Mouse (Mus musculus): ENCODE results near the gene Arl9. TPM values are rescaled to one million over a fixed set of nuclear protein-coding genes. Genes with fewer than 3 reads are reported as not detected.
"Not testable (repeated sequence)": the region's sequence is repeated elsewhere in the genome, so short reads cannot be mapped to it uniquely, and the experiment has no call there.

The Arl9 gene
- total RNA-seq, 2 experiments from 2014 or later = not detected

DNA sequence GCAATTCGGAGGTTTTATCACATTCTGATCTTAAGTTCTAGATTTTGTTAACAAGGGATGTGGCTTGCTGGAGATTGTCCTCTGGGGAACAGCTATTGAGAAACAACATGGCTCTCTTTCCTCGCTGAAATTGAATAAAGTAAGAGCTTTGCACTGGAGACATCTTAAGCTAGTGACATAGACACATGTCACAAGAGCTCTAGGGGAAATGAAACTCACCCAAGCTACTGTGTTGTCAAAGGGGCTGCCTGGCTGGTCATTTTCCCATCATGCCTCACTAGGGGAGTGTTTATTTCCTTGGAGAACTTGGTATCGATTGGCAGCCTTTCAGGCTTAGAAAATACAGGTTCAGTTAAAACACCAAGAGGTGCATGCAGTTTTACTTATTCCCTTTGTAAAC is 9.3 kb downstream of the Arl9 start:
- intact Hi-C loops (cut with DNase I) = no loop called here
- DNase-seq (ENCODE audit: low spot score) = no peak

DNA sequence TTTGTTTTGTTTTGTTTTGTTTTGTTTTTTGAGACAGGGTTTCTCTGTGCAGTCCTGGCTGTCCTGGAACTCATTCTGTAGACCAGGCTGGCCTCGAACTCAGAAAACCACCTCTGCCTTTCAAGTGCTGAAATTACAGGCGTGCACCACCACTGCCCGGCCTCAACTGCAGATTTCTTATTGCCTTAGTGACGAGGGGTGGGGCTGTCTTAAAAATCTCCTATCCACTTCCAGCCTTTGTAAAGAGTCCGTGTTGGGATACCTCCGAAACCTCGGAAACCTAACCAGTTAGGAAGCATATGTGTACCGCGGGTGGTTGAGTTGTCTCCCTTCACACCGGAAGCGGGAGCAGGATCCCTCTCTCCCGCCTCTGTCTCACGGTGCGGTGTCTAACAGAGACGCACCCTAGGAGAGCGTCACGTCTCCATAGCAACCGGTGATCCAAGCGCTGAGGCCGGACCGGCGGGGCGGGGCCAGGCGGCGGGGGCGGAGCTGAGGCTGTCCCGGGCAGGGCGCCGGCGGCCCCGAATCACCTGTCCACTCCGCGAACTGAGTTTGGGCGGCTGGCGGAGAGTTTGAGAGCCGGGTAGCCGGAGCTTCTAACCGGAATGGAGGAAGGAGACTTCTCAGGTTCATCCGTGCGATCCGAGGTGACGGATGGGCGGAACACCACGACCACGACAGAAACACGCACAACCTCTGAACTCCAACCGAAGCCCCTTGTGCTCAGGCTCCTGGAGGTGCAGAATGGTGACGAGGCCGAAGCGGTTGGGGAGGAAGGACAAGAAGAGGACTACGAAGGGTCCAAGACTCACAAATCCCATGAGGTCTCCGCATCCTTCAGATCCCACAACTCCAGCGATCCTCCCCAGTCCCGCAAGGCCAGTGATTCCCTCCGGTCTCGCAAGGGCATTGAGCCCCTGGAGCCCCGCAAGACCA is 12.0 kb downstream of the Arl9 start, which contains the start of gene Thegl:
Gene Thegl, plus strand, starts transcription at position 480 of the 939 bp plus-strand sequence.
- intact Hi-C loops (cut with DNase I) = no loop called here
- DNase-seq (ENCODE audit: low spot score) = peak; percentile 45

DNA sequence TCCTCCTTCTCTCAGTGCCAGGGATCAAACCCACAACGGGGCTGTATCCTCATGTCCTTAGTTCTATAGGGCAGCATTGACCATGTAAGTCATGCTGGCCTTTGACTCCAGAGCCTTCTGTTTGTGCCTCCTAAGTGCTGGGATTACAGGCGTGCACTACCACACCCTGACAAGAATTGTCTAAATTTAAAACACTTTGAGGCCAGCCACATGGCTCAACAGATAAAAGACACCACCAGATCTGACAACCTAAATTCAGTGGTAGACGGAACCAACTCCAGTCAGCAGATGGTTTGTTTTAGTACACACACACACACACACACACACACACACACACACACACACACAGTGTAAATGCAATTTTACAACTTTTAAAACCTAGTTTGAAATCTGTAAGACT is 24.2 kb downstream of the Arl9 start:
- intact Hi-C loops (cut with DNase I) = loop anchor here (2.0 kb wide), 1 partner anchor 191 kb away; no protein-coding TSS in a partner anchor
- no peak for DNase-seq (ENCODE audit: low spot score)

DNA sequence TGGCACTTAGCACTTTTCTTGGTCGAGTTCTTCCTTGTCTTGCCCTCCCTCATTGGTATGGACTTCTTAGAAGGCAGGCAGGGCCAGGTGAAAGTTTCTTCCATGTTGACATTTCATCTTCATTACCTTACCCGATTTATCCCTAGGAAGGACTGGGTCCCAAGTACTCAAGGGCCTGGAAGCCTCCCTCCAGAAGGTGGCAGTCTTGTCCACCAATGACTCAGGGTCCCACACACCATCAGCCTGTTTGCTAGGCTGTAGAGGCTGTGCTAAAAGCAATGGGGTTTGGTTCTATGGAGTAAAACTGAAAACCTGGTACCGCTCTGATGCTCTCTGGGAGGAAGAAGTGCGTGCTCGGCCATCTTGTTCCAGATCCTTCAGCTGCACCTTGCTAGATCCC is 25.9 kb downstream of the Arl9 start:
- intact Hi-C loops (cut with DNase I) = loop anchor here (1.0 to 2.0 kb wide), 2 partner anchors 140 to 189 kb away; no protein-coding TSS in a partner anchor
- DNase-seq (ENCODE audit: low spot score) = no peak

DNA sequence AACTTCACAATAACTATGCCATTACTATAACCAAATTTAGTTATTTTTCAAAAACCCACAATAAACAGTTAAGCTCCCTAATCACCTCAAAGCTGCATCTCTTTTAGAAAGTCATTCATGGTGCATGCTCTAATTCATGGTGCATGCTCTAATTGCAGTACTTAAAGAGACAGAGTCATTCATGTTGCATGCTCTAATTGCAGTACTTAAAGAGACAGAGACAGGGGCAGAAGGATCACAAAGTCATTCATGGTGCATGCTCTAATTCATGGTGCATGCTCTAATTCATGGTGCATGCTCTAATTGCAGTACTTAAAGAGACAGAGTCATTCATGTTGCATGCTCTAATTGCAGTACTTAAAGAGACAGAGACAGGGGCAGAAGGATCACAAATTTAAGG is 31.2 kb downstream of the Arl9 start:
- intact Hi-C loops (cut with DNase I); DNase-seq (ENCODE audit: low spot score): not testable (repeated sequence)

DNA sequence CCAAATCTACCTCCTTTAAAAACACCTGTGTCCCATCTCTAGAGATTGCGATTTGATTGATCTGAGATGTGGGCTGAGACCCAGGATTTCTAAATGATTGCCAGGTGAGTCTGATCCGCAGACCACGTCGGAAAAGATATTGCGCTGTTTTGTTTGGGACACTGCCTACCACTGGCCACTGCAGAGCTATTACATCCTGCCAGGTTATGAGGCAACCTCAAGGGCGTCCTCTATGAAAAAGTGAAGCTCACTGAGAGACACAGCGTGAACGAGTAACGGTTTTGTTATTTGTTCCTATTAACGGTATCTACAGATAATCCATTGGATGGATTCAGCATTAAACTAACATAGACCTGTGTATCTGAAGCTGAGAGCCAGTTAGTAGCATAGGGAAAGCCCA is 34.6 kb downstream of the Arl9 start:
- no peak for DNase-seq (ENCODE audit: low spot score)
- intact Hi-C loops (cut with DNase I) = no loop called here

DNA sequence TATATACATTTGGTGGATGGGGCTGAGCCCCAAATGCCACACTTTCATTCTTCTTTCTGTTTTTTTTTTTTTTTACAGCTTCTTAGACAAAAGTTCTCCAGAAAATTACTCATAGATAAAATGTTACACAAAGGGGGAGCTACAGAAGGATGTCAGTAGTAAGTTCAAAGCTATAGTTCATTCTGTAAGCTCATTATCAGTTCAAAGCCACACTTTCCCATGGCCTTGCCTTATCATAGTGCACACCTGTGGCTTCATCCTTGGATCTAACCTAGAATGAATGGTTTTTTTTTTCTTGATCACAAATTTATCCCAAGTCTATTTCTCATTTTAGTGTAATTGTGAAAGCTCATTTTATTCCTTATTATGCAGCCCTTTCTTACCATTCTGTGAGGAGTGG is 35.5 kb downstream of the Arl9 start:
- DNase-seq (ENCODE audit: low spot score) = no peak
- intact Hi-C loops (cut with DNase I) = no loop called here

DNA sequence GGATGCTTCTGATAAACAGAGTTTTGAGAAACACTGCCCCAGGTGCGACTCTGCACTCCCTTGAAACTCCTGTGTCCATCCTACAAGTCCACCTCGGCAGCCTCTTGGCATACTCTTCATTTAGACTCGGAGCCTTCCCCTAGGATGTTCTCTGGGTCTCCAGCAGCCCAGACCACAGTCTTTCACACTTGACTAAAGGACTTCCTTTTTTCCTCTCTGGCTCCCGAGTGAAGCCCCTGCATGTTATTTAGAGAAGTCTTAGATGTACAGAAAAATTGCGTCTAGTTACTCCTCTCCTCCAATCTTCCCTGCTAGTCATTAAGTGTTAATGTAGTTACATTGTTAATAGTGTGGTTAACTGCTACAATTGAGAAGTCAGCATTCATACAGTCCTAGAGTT is 40.5 kb downstream of the Arl9 start:
- DNase-seq (ENCODE audit: low spot score) = no peak
- intact Hi-C loops (cut with DNase I) = no loop called here

DNA sequence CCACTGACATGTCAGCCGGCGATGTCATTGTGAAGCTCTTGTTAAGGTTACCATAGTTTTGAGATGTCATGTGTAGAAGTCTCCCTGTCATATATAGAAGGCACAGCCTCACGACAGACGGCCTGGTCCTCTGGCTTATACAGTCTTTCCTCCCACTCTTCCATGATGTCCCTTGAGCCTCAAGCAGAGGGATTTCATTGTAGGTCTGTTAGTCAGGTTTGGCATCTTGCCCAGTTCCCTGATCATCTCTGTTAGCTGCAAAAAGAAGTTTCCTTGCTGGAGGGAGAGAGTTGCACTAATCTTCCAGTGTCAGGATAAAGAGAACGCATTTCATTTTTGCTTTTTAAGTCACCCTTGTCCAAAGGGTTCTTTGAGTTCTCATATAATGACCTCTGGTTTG is 48.8 kb downstream of the Arl9 start:
- DNase-seq (ENCODE audit: low spot score) = no peak
- intact Hi-C loops (cut with DNase I) = no loop called here

DNA sequence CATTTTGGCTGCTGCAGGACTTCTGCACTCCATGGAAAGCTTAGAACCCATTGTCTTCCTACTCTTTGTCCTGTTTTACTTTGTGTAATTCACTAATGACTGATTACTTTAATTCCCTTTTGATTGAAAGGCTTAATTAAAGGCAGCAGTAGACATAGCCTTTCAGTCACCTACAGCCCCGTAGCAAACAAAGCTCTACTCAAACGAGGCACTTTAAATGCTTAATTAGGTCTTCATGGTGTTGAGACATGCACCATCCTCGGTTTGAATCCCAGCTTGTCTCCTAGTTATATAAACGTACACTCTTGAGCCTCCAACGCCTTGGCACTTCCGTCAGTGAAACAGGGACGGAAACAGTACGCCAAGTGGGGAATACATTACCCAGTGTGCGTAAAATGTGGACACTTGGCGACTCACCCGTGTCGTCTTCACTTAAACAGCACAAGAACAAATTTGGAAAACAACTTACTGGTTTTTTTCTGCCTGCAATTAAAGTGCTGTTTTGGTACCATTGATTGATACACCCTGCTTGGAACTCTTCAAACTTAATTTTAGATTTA is 53.1 kb downstream of the Arl9 start:
- DNase-seq (ENCODE audit: low spot score) = no peak
- intact Hi-C loops (cut with DNase I) = no loop called here

Other genes with a start within 250 kb of the Arl9 start
- gene Aasdh, start 98.5 kb upstream of the Arl9 start, total RNA-seq (2021) = 10 to 100 TPM; 14.4 to 15.4 TPM
- gene Paics, start 52.7 kb upstream of the Arl9 start, total RNA-seq (2021) = 100 to 1,000 TPM; 138 to 159 TPM
- gene Ppat, start 52.5 kb upstream of the Arl9 start, total RNA-seq (2021) = 10 to 100 TPM; 12.2 to 15.5 TPM
- gene Srp72, start 29.4 kb upstream of the Arl9 start, total RNA-seq (2021) = 10 to 100 TPM; 52.7 to 59.6 TPM
- not detected for gene Thegl, start 12.0 kb downstream of the Arl9 start, total RNA-seq (2021)
- 100 to 1,000 TPM; 402 to 442 TPM for gene Hopx, start 111.1 kb downstream of the Arl9 start, total RNA-seq (2021)
- under 1 TPM in 1 of 2 experiments, not detected in 1; 0.45 TPM for gene Spink2, start 207.4 kb downstream of the Arl9 start, total RNA-seq (2021)